Mouse (Mus musculus) hematopoietic stem cell, adult 5-6 weeks (primary cell): ENCODE results near the gene Dhdds. TPM values are rescaled to one million over a fixed set of nuclear protein-coding genes. Genes with fewer than 3 reads are reported as not detected.

ENCODE experiments used
- ATAC-seq, 2 experiments: fragments of 125-278 bp in 1 of 2; replicated peaks in 1 of 2; 2 replicates each; pipeline ENCODE4 v1.8.0; 2016 to 2017; ENCODE audit warnings: inconsistent platforms in 2 of 2, mild to moderate bottlenecking in 2 of 2, moderate number of reproducible peaks in 2 of 2, low read depth in 1 of 2, moderate TSS enrichment in 1 of 2; ENCODE audit not compliant: low FRiP score in 2 of 2, poor library complexity in 2 of 2, severe bottlenecking in 2 of 2, insufficient read depth in 1 of 2, low TSS enrichment in 1 of 2
- total RNA-seq: library from RNA; stranded (forward); fragments of 172-1452, 232-1000 nt; gene quantifications from 2 replicates; pipeline ENCODE4 v1.2.3, GENCODE M21; 2017

Gene Dhdds
- total RNA-seq, 1 experiment from 2014 or later = 19.2 TPM

DNA sequence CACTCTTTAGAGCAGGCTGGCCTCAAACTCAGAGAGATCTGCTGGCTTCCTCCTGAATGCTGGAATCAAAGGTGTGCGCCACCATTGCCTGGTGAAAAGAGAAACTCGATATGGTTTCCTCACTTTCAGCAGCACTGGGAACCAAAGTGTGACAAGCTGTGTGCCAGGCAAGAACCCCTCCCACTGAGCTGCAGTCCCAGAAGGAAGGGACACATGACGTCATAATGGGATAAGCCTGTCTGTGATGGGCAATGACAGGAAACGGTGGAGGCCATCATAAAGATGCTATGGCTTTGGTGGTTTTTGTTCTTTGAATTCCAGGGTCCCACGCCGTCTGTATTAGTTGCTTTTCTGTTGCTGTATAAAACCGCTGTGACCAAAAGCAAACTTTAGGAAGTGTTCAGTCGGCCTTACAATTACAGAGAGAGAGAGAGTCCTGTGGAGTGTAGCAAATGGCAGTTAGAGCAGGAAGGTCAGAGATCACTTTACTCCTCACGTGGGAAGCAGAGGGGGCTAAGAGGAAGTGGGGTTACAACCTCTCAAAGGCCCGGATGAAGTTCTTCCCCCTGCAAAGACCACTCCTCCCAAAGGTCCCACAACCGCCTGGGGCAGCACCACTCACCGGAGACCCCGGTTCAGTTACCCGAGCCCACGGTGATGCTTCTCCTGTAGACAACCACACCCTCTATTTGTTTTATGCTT lies 72.0 kb downstream of the Dhdds start:
- ATAC-seq = peak; percentile 64 to 66

DNA sequence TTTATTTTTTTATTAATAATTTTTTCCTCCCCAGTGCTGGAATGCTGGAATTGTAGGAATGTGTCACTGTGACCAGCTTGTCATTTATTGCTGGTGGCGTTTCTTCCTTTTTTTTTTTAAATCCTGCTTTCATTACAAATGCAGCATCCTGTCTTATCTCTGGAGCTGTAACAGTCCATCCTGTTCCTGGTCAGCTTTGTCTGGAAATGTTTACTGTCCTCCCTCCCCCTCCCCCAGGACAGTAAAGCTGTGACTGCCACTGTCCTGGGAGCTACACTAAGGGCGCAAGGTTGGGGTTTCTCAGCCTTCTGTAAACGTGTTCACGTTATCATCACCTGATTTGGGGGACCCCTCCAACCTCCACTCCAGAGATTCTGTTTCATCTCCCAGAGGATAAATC lies 75.5 kb downstream of the Dhdds start:
- ATAC-seq = no peak

DNA sequence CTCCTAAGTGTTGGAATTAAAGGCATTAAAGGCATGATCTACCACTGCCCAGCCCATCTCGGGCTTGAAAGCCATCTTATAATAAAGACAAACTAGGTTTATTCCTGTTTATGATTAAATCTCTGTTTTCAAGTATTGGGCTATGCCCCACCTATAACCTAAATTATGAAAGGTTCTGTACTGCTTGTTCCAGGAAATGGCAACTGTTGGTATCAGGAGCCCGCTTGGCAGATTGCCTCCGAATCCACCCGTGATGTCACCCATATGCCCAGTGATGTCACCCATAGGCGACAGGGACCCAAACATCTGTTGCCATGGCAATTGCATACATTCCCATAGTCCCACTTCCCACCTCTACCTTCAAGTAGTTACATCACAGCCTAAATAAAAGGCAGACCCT lies 77.0 kb downstream of the Dhdds start:
- no peak for ATAC-seq

Other genes with a start within 250 kb of the Dhdds start
- gene Arid1a, start 244.1 kb downstream of the Dhdds start, total RNA-seq = 40.4 and 47.2 TPM in 2 replicates
- 65.1 and 82.5 TPM in 2 replicates for gene Rps6ka1, start 113.1 kb downstream of the Dhdds start, total RNA-seq
- gene Hmgn2, start 32.3 kb downstream of the Dhdds start, total RNA-seq = 631 and 724 TPM in 2 replicates
- 4.2 and 4.8 TPM in 2 replicates for gene Lin28a, start 17.9 kb upstream of the Dhdds start, total RNA-seq
- 1.4 TPM in 1 of 2 replicates, not detected in the other for gene Zfp683, start 52.9 kb upstream of the Dhdds start, total RNA-seq
- 0.79 and 2.4 TPM in 2 replicates for gene Crybg2, start 59.9 kb upstream of the Dhdds start, total RNA-seq
- gene Cd52, start 94.2 kb upstream of the Dhdds start, total RNA-seq = 342 and 372 TPM in 2 replicates
- 4.2 and 6.3 TPM in 2 replicates for gene Ubxn11, start 101.7 kb upstream of the Dhdds start, total RNA-seq
- gene Sh3bgrl3, start 127.9 kb upstream of the Dhdds start, total RNA-seq = 118 and 287 TPM in 2 replicates
- gene Cep85, start 186.2 kb upstream of the Dhdds start, total RNA-seq = 42.6 and 46.0 TPM in 2 replicates
- gene Gm7534, start 202.1 kb upstream of the Dhdds start, total RNA-seq = not detected in 2 replicates
- not detected in 2 replicates for gene Catsper4, start 226.5 kb upstream of the Dhdds start, total RNA-seq
- not detected in 2 replicates for gene Cnksr1, start 237.5 kb upstream of the Dhdds start, total RNA-seq
- gene E130218I03Rik, start 242.7 kb upstream of the Dhdds start, total RNA-seq = not detected in 2 replicates
- gene Zfp593, start 244.7 kb upstream of the Dhdds start, total RNA-seq = 10.7 and 14.4 TPM in 2 replicates
- gene Gm30191, start 246.0 kb upstream of the Dhdds start, total RNA-seq = not detected in 2 replicates